Comparison of ENCODE assay signal across 23 mouse cellular contexts in the genomic region with DNA sequence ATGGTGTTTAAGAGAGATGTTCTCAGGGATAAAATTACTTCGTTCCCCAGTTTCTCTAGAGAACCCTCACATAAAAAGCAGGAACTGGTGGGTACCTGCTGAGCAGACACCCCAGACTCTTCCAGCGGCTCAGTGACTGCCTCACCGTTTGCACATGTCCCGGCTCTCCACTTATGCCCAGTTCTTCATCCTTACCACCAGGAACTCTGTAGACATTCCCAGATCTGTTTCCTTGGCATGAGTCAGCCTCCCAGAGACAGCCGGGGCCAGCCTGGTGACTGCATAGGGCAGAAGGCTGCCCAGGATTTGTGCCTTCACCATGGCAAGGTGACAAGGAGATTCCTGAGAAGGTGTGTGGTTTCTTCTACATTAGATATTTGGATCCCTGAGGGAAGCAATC.
"Had no signal": no experiment of that assay in that cellular context is flagged by ENCODE, and none has a peak within 500 bp of the region (broad histone marks: within the 10 kb centered on the region; RNA-seq: fewer than 3 reads in every experiment).

No protein-coding gene starts in this region.

- H3K9ac ChIP-seq: heart, embryonic 12.5 days; hindbrain, embryonic 12.5 days; hindbrain, embryonic 14.5 days; intestine, embryonic 15.5 days; limb, embryonic 12.5 days; liver, embryonic 13.5 days; liver, embryonic 15.5 days; liver, postnatal 0 days had no signal

- DNase-seq: gastrocnemius, adult 2 months; gastrocnemius, postnatal 10 days; gastrocnemius, postnatal 25 days; heart, postnatal 10 days; heart, postnatal 4 days; kidney, adult 18-20 months; kidney, adult 8-10 months; kidney, postnatal 10 days; kidney, postnatal 25 days; kidney, postnatal 4 days; liver; liver, embryonic 13.5 days; liver, postnatal 0 days had no signal

- H3K4me1 ChIP-seq: heart, embryonic 10.5 days; heart, embryonic 12.5 days; hindbrain, embryonic 10.5 days; intestine, embryonic 15.5 days; limb, embryonic 10.5 days; limb, embryonic 12.5 days; liver, embryonic 13.5 days; liver, embryonic 15.5 days had no signal

- H3K36me3 ChIP-seq: heart, embryonic 10.5 days; heart, embryonic 12.5 days; hindbrain, embryonic 10.5 days; hindbrain, embryonic 12.5 days; intestine, embryonic 15.5 days; limb, embryonic 10.5 days; limb, embryonic 12.5 days; liver, embryonic 13.5 days; liver, embryonic 15.5 days had no signal

- H3K4me3 ChIP-seq: gastrocnemius, adult 2 months; heart, embryonic 10.5 days; heart, embryonic 12.5 days; hindbrain, embryonic 10.5 days; hindbrain, embryonic 12.5 days; intestine, embryonic 15.5 days; left cerebral cortex, adult 2 months; limb, embryonic 10.5 days; limb, embryonic 12.5 days; liver, embryonic 13.5 days; liver, embryonic 15.5 days had no signal

- H3K27me3 ChIP-seq: heart, embryonic 12.5 days; hindbrain, embryonic 12.5 days; intestine, embryonic 15.5 days; liver, embryonic 13.5 days; liver, embryonic 15.5 days had no signal

- H3K27ac ChIP-seq: gastrocnemius, adult 2 months; heart, embryonic 10.5 days; hindbrain, embryonic 10.5 days; hindbrain, embryonic 12.5 days; hindbrain, embryonic 14.5 days; intestine, embryonic 15.5 days; left cerebral cortex, adult 2 months; limb, embryonic 10.5 days; limb, embryonic 12.5 days; liver, embryonic 13.5 days; liver, embryonic 15.5 days had no signal
